Mouse (Mus musculus) CD8-positive naive resting alpha-beta T cell, adult 57 days (primary cell): Measurements from ENCODE around the gene Fgd5. TPM values are rescaled to one million over a fixed set of nuclear protein-coding genes. Genes with fewer than 3 reads are reported as not detected.

Experiments used
- total RNA-seq: library from RNA; stranded (reverse); gene quantifications from one replicate; pipeline ENCODE4 v1.2.4, GENCODE M21; 2023

The Fgd5 gene
- total RNA-seq, result not detected

DNA sequence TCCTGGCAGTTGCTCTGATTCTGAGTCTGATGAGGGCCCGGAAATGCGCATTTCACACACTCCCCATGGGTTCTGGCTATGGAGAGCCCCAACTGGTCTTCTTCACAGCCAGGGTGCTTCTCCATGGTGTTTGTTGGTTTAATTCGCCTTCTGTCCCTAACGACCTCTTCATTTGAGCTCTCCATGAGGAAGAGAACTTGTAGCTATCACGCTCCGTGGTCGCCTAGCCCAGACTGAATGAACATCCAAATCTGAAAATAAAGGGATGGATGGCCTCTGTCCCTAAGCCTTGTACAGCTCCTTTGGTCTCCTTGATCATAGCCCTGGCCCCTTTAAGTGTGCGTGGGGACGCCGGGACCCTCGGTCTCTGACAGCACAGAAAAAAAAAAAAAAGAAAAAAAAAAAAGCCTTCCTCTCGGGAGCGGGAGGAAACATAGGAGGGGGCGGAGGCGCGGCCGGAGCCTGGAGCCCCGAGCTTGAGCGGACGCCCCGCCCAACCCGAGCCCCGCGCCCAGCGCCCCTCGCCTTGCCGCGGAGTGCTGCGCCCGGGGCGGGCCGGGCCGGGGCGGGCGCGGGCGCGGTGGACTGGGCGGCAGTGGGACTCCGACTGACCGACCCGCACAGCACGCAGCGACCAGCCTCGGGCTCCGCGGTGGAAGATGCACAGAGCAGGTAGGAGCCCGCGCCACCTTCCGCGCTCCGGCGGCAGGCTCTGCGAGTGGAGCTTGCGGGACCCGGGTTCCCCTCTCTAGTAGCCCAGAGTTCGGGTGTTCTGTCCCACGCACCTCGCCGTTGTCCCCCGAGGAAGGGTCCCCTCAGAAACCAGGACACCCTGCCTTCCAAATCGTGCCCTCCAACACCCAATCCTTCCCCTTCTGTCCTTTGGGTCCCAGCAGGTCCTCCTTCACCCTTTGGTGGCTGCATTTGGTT, at the start of gene Fgd5:
TSS of gene Fgd5 (plus strand) at position 508 of the 930 bp plus-strand sequence.

DNA sequence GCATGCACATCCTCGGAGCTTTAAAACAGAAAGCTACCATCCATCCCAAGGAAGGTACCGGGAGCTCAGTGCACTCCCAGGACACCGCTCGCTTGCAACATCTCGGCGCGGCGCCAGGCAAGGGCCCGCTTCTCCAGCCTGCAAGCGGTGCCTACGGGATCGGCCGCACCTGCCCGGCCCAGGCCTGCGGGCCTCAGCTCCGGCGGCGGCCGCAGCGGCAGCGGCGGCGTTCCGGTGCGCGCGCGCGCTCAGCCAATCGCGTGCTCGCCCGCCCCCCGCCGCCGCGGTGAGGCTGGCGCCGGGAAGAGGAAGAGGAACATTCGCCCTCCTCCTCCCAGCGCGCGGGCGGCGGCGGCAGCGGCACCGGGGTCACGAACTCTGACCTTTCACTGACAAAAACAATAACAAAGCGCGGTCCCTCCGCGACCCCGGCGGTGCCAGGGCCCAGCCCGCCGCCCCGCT, 112.5 kb downstream of the Fgd5 start, which contains the start of gene Nr2c2:
TSS of gene Nr2c2 (plus strand) at position 261 of the 462 bp plus-strand sequence.

Other genes starting within 250 kb of the Fgd5 start
- 0.34 TPM for gene Grip2, start 151.6 kb upstream of the Fgd5 start, total RNA-seq
- 43.5 TPM for gene Ccdc174, start 100.8 kb upstream of the Fgd5 start, total RNA-seq
- gene 4930590J08Rik, start 76.1 kb upstream of the Fgd5 start, total RNA-seq, result 6.7 TPM
- gene Nr2c2, start 112.5 kb downstream of the Fgd5 start, total RNA-seq, result 99.8 TPM
- 13.6 TPM for gene Mrps25, start 205.2 kb downstream of the Fgd5 start, total RNA-seq
- 47.3 TPM for gene Rbsn, start 236.0 kb downstream of the Fgd5 start, total RNA-seq